Mouse (Mus musculus) heart, postnatal 0 days (tissue): Measurements from ENCODE around the gene Hormad1.

Source experiments
- CTCF ChIP-seq: IDR thresholded peaks from 2 replicates; pipeline ENCODE4 v1.5.1; 2016; ENCODE audit warnings: antibody characterized with exemption, control low read depth, low read depth
- EP300 ChIP-seq: IDR thresholded peaks from 2 replicates; pipeline ENCODE4 v1.6.1; 2016; ENCODE audit warnings: antibody characterized with exemption, low read depth

DNA sequence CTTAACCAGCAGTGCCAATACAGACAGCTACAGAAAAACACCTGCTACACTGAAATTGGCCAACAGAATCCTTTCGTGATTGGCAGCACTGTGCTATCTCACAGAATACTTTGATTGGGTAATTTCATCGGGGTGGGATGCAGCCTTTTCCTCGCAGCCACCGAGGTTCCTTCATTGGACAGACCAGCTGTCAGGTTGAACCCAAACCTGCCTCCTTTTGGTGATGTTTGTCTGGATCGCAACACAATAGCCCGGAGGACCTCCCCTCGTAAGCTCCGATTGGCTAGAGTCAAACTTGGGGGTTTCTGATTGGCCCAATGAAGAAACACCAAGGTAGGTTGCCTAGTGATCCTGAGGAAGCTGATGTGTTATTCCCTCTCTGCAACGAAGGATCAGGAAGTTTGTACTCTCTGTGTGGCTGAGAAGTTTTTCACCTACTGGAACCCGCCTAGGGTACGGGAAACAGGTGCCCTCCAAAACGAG is 29.2 kb downstream of the Hormad1 start, which contains the start of gene Golph3l:
- no peak for TF ChIP-seq CTCF
- TF ChIP-seq EP300: peak; percentile 52; the same call in 1 of the 2 replicates
